Mouse (Mus musculus) liver, postnatal 0 days (tissue): ENCODE measurements around the gene Pex16. TPM values are rescaled to one million over a fixed set of nuclear protein-coding genes. Genes with fewer than 3 reads are reported as not detected.
A peak's percentile ranks its signal among the peaks of the same experiment; 100 is the strongest.

Experiments
- ATAC-seq: fragments of 200-750 bp; cut with Nextera tagmentation; 2 replicates; pipeline ENCODE4 v1.8.0; 2017; ENCODE audit warnings: mild to moderate bottlenecking, moderate library complexity
- DNase-seq: peaks from one replicate; pipeline ENCODE4 v3.0.0-alpha.2; 2016
- H3K27ac ChIP-seq: fragments of 300-500 bp; sonication (generic); 2 replicates; pipeline ENCODE4 v1.5.1; 2014; ENCODE audit warnings: antibody characterized with exemption, moderate library complexity, mild to moderate bottlenecking, low read depth
- H3K27me3 ChIP-seq: fragments of 300-500 bp; sonication (generic); 2 replicates; pipeline ENCODE4 v1.6.1; 2014; ENCODE audit warnings: low read length, control low read depth, mixed read lengths; ENCODE audit not compliant: insufficient read depth
- H3K36me3 ChIP-seq: fragments of 300-500 bp; sonication (generic); replicated peaks from 2 replicates; pipeline ENCODE4 v1.6.1; 2014; ENCODE audit warnings: mild to moderate bottlenecking, control low read depth, low read length, moderate library complexity, mixed read lengths; ENCODE audit not compliant: insufficient read depth
- H3K4me1 ChIP-seq: fragments of 300-500 bp; sonication (generic); 2 replicates; pipeline ENCODE4 v1.6.1; 2014; ENCODE audit warnings: antibody characterized with exemption, mild to moderate bottlenecking, control low read depth; ENCODE audit not compliant: insufficient read depth
- H3K4me2 ChIP-seq: fragments of 300-500 bp; sonication (generic); 2 replicates; pipeline ENCODE4 v1.6.1; 2014; ENCODE audit warnings: low read depth, mild to moderate bottlenecking, low read length, moderate library complexity, mixed read lengths
- H3K4me3 ChIP-seq: fragments of 300-500 bp; sonication (generic); 2 replicates; pipeline ENCODE4 v1.5.1; 2014; ENCODE audit warnings: low read depth, low read length
- H3K9ac ChIP-seq: fragments of 300-500 bp; sonication (generic); replicated peaks from 2 replicates; pipeline ENCODE4 v1.6.1; 2014; ENCODE audit warnings: mild to moderate bottlenecking, moderate library complexity
- H3K9me3 ChIP-seq: fragments of 300-500 bp; sonication (generic); 2 replicates; pipeline ENCODE4 v1.6.1; 2016; ENCODE audit warnings: mild to moderate bottlenecking, control low read depth, low read length, mixed read lengths
- CTCF ChIP-seq: sonication (generic); IDR thresholded peaks from 2 replicates; pipeline ENCODE4 v1.5.1; 2016; ENCODE audit warnings: antibody characterized with exemption, low read depth
- EP300 ChIP-seq: IDR thresholded peaks from 2 replicates; pipeline ENCODE4 v1.6.1; 2016; ENCODE audit warnings: antibody characterized with exemption, low read depth, mild to moderate bottlenecking
- WGBS: fragments of 180-500 bp; shearing (Covaris S2); extraction: QIAGEN DNeasy Blood & Tissue Kit; methylation state at CpG from one replicate; pipeline ENCODE4 v1.1.7; 2014; ENCODE audit not compliant: insufficient replicate concordance; 5-methylcytosine and 5-hydroxymethylcytosine counted together
- polyA plus RNA-seq: library from polyadenylated mRNA; unstranded; fragments of >200 nt; fragmentation: Nextera tagmentation; extraction: Ambion mirVana; gene quantifications from 2 replicates; pipeline ENCODE4 v1.2.1, GENCODE M21; 2015

The Pex16 gene
- polyA plus RNA-seq, 1 experiment from 2014 or later = 90.6 TPM

DNA sequence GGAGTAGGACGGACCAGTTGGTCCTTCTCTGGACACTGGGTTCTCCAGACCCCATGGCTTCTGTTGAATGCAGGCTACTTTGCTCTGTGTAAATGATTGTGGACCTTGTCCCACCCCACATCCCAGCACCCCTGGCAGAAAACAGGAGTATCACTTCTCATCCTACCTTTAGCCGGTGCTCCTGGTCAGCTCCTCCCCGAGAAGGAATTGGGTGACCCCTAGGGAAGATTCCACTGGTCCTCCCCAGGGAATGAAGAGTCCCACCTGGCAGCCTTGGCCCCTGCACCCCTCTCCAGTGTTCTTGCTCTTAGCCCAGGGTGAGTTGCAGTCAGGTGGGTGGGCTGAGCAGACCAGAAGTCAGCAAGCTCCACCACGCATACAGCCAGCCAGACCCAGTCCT is 10.4 kb upstream of the Pex16 start:
- ATAC-seq (no peak), DNase-seq (no peak)
- H3K4me2 ChIP-seq = no peak overlapping the region
- WGBS = 86% methylated on average over 4 of the region's 4 CpGs
- H3K4me3 ChIP-seq = no peak overlapping the region
- no peaks in the 10 kb centered on the region for H3K9me3 ChIP-seq
- 0 out of 2 replicates have a peak, but pooled peaks cover 3% of the 10 kb centered on the region for H3K27me3 ChIP-seq
- H3K27ac ChIP-seq = no peak overlapping the region
- H3K36me3 ChIP-seq = peaks cover 17% of the 10 kb centered on the region
- no peaks in the 10 kb centered on the region; the same call in 1 of the 2 replicates for H3K4me1 ChIP-seq
- no peak overlapping the region for H3K9ac ChIP-seq
- no peak for TF ChIP-seq EP300
- no peak for TF ChIP-seq CTCF

GRCm38 (mm10) chr2:92365568-92365967 is 8.9 kb upstream of the Pex16 start:
- no peaks in the 10 kb centered on the region; the same call in none of the 2 replicates for H3K4me1 ChIP-seq
- no peak overlapping the region for H3K4me2 ChIP-seq
- H3K27ac ChIP-seq = no peak overlapping the region
- H3K9me3 ChIP-seq = no peaks in the 10 kb centered on the region
- H3K36me3 ChIP-seq = peaks cover 6% of the 10 kb centered on the region; the same call in 1 of the 2 replicates
- H3K27me3 ChIP-seq = peaks cover 12% of the 10 kb centered on the region
- ATAC-seq (no peak), DNase-seq (no peak)
- 82% methylated on average over 10 of the region's 10 CpGs for WGBS
- TF ChIP-seq CTCF = no peak
- no peak for TF ChIP-seq EP300
- H3K4me3 ChIP-seq = no peak overlapping the region
- H3K9ac ChIP-seq = no peak overlapping the region

DNA sequence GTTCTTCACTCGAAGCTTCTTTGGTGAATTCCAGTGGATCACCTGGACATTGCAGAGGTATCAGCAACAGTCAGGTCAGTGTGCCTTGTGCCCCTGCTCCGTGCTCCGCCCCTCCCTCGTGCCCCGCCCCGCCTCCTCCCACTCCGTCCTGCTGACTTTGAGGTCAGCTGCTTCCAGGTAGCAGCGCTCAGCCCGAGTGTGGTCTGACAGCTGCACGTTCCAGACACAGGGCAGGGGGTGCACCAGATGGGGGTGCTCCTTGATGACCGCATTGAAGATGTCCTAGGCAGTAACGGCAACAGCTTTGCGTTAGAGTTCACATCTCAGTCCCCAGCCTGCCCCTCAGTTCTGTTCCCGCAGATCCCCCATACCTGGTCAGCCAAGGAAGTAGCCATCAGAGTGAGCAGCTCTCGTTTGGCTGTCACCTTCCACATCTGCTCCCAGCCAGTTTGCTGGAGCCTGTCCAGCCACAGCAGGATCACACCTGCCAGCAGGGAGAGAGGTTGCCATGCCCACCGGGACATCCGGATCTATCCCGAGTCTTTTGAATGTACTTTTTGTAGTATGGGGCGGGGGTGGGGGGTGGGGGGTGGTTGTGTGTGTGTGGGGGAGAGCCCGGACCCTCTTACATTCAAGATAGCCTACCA is 7.0 kb upstream of the Pex16 start:
- ATAC-seq = peak; percentile 62
- Histone ChIP-seq H3K27ac (no peak overlapping the region), H3K9ac (no peak overlapping the region), H3K36me3 (no peaks in the 10 kb centered on the region), H3K4me2 (no peak overlapping the region), H3K9me3 (no peaks in the 10 kb centered on the region), H3K4me3 (no peak overlapping the region), H3K27me3 (peaks cover 20% of the 10 kb centered on the region), H3K4me1 (peaks cover 10% of the 10 kb centered on the region)
- TF ChIP-seq CTCF (no peak), EP300 (no peak)
- peak; percentile 64 for DNase-seq
- WGBS = 45% methylated on average over 20 of the region's 20 CpGs

GRCm38 (mm10) chr2:92370375-92370774 is 4.1 kb upstream of the Pex16 start:
- Histone ChIP-seq H3K4me3 (peak overlapping the region; percentile 51), H3K9me3 (no peaks in the 10 kb centered on the region), H3K36me3 (no peaks in the 10 kb centered on the region), H3K9ac (peak overlapping the region; percentile 65), H3K4me2 (peak overlapping the region; percentile 82), H3K27ac (no peak overlapping the region), H3K27me3 (peaks cover 20% of the 10 kb centered on the region), H3K4me1 (peaks cover 15% of the 10 kb centered on the region)
- ATAC-seq = no peak
- no peak for TF ChIP-seq CTCF
- TF ChIP-seq EP300 = no peak
- DNase-seq = no peak
- 14% methylated on average over 19 of the region's 19 CpGs for WGBS

- H3K4me3 ChIP-seq = peak overlapping the region; percentile 51
- H3K9me3 ChIP-seq = no peaks in the 10 kb centered on the region
- H3K4me2 ChIP-seq = peak overlapping the region; percentile 82
- H3K9ac ChIP-seq = peak overlapping the region; percentile 65
- DNase-seq (peak; percentile 81), ATAC-seq (peak; percentile 15; the same call in 1 of the 2 replicates)
- 10% methylated on average over 40 of the region's 45 CpGs for WGBS
- peaks cover 19% of the 10 kb centered on the region for H3K4me1 ChIP-seq
- 0 out of 2 replicates have a peak overlapping the region, but pooled peaks have one; percentile 6 for H3K27ac ChIP-seq
- no peaks in the 10 kb centered on the region for H3K36me3 ChIP-seq
- H3K27me3 ChIP-seq = peaks cover 20% of the 10 kb centered on the region
- no peak for TF ChIP-seq EP300
- no peak for TF ChIP-seq CTCF
Measured at GRCm38 (mm10) chr2:92370821-92371805, 3.4 kb upstream of the Pex16 start.
